Mouse (Mus musculus): ENCODE measurements around the gene Hscb. TPM values are rescaled to one million over a fixed set of nuclear protein-coding genes. Genes with fewer than 3 reads are reported as not detected.
"Not testable (repeated sequence)": the region's sequence is repeated elsewhere in the genome, so short reads cannot be mapped to it uniquely, and the experiment has no call there.

Hscb gene
- total RNA-seq (2021) = 10 to 100 TPM; 11.3 to 13.9 TPM
- long read RNA-seq, experiment 1, transcript Hscb-201 (6 exons, 804 nt) = major isoform, 5 of 8 reads
- long read RNA-seq, experiment 1, partial matches to known transcripts = 1 of 8 reads
- long read RNA-seq, experiment 1, other reads (novel, unspliced or antisense) = 2 of 8 reads
- long read RNA-seq, experiment 2, transcript Hscb-201 (6 exons, 804 nt) = major isoform, 11 of 15 reads
- long read RNA-seq, experiment 2, partial matches to known transcripts = 0 of 15 reads
- long read RNA-seq, experiment 2, other reads (novel, unspliced or antisense) = 4 of 15 reads

DNA sequence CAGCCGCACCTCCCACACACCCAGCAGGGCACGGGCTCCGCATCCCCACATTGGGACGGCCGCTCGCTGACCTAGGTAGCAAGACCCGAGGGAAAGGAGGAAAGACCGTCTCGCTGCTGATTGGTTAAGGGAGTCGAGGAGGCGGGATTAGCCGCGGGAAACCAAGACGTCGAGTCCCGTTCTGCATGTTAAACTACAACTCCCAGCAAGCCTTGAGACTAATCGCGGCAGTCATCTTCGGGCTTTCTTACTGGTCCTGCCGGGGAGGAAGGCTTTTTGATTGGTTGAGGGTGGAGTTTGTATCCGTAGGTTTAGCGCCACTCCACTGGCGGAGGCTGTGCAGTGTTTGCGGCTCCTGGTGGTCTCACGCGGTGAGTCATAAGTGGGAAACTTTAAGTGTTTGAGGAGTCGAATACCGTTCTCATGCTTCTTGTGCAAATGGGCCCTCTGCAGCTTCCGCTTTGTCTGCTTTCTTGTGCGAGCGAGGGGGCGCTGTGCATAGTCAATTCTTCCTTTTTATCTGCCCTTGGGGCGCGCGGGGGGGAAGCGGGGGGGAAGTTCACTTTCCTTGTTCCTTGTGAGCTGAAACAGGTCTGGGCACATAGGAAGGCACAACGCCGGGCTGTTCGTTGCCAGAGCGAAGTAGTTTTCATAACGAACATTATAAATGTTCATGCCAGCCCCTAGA is at the start of gene Hscb, which contains the start of gene Chek2:
Gene Hscb (minus strand): TSS at position 100 of the 688 bp plus-strand sequence.
Gene Chek2 (plus strand): TSS at position 302 of the 688 bp plus-strand sequence.
- DNase-seq (ENCODE audit: low spot score in 2 of 2) = peak; percentile 96 to 98
- Histone ChIP-seq H3K4me3 (peak within 1 kb of the TSS; percentile 70), H3K27ac (peak within 1 kb of the TSS; percentile 93)
- peak; percentile 62 for TF ChIP-seq CTCF (conservative IDR thresholded peaks at IDR 0.05)

DNA sequence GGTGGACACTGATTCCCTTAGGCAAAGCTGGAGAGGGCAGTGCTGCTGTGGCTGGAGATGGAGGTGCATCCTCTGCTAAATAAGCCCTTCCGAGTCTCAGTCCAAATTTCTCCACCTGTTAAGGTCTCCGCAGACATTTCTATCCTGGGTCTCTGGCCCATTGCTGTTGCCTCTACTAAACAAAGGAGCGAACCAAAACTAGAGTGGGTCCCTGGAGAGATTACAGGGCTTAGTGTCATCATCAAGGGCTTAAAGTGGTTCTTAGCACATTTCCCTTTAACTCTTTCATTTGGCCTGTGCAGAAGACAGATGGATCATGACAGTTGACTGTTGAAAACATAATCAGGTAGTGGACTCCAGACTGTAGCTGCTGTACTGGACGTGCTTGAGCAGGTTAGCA is 49.0 kb upstream of the Hscb start:
- H3K4me3 ChIP-seq = no peak overlapping the region
- DNase-seq (ENCODE audit: low spot score in 2 of 2) = no peak
- H3K27ac ChIP-seq = no peak overlapping the region
- TF ChIP-seq CTCF (conservative IDR thresholded peaks at IDR 0.05) = no peak

DNA sequence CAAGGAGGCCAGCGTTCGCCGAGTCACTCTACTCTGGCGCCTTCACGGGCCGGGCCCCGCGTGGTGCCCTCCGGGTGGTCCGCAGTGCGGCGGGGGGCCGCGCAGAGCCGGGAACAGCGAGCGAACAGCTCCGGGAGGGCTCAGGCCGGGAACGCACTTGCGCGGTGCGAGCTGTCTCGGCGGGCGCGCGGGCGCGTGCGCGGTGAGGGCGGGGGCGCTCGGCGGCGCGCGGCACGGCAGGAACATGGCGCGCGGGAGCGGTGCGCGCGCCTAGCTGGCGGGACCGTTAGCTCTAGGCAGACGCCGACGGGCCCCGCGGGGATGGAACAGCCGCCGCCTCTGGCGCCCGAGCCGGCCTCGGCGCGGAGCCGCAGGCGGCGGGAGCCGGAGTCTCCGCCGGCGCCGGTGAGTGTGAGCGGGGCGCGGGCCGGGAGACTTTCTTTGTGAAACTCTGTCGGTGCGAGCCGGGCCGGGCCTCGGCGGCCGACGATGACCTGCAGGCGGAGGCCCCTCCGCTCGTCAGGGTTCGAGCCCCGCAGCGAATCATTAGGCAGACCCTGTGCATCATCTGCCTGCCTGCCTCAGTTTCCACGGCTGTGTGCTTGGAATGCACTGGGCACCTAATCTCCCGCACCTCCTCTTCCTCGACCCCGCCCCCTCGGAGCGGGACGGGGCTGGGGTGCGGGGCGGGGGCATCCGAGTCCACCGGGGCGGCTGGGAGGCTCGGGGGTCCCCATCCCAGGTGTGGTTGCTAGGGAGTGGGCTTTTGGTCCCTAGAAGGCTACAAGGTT is 40.2 kb upstream of the Hscb start, which contains the start of gene Ttc28:
Gene Ttc28 (plus strand): TSS at position 220 of the 791 bp plus-strand sequence.
- TF ChIP-seq CTCF (conservative IDR thresholded peaks at IDR 0.05) = no peak
- Histone ChIP-seq H3K27ac (peak within 1 kb of the TSS; percentile 96), H3K4me3 (peak within 1 kb of the TSS; percentile 65)
- DNase-seq (ENCODE audit: low spot score in 2 of 2) = peak; percentile 89 to 92

DNA sequence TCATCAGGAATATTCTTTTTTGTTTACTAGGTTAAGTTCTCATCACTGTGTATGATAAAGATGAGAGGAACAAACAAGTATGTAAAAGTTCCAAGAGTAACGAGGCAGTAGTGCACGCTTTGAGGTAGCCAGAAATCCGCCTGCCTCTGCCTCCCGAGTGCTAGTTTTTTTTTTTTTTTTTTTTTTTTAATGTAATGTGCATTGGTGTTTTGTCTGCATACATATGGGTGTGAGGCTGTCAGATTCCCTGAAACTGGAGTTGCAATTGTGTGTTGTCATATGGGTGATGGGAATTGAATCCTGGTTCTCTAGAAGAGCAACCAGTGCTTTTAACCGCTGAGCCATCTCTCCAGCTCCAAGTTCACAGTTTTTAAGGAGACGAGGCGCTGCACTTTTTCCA is 39.5 kb upstream of the Hscb start:
- Histone ChIP-seq H3K4me3 (peak overlapping the region; percentile 65), H3K27ac (peak overlapping the region; percentile 96)
- TF ChIP-seq CTCF (conservative IDR thresholded peaks at IDR 0.05) = no peak
- no peak for DNase-seq (ENCODE audit: low spot score in 2 of 2)

DNA sequence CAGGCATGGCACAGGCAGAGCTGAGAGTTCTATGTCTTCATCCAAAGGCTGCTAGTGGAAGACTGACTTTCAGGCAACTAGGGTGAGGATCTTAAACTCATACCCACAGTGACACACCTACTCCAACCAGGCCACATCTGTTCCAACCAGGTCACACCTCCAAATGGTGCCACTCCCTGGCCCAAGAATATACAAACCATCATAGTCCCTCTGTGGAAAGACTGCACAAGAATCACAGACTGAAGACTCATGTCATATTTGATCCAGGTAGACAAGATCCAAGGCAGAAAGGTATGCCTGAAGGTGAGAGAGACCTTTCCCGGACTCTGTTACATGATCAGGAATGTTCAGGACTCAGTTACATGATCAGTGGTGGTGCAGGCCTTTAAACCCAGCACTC is 38.9 kb upstream of the Hscb start:
- DNase-seq (ENCODE audit: low spot score in 2 of 2); H3K4me3 ChIP-seq; H3K27ac ChIP-seq: not testable (repeated sequence)

DNA sequence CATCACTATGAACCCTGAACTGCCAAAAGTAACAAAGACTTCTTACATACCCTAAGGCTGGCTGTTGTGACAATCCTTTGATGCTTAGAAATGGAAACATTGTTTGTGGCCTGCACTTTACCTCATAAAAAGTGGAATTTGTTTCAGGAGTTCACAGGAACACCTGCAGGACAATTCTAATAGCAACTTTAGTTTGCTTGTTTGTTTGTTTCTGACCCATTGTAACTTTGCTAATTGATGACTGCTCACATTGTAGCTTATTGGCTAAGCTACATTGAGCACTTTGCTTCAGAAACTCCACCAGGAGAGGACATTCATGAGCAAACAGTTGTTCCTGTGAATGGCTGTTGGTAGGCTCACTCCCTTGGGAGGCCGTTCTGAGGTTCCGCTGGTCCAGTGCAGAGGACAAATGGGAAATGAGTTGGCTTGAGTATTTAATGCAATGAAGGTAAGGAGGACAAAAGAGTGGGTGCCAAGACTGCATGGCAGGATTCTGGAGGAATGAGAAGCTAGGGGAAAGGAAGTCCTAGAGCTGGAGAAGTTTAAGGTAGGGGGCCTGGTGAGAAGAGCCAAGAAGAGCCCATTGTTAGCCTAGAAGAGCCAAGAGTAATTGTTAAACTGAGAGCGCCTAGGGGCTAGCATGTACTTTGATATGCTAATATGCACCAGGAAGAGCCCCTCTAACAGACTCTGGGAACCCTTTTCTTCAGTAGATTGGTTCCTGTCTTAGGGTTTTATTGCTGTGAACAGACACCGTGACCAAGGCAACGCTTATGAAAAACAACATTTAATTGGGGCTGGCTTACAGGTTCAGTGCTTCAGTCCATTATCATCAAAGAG is 38.3 kb upstream of the Hscb start:
- Histone ChIP-seq H3K4me3 (no peak overlapping the region), H3K27ac (no peak overlapping the region)
- no peak for DNase-seq (ENCODE audit: low spot score in 2 of 2)
- TF ChIP-seq CTCF (conservative IDR thresholded peaks at IDR 0.05) = no peak

DNA sequence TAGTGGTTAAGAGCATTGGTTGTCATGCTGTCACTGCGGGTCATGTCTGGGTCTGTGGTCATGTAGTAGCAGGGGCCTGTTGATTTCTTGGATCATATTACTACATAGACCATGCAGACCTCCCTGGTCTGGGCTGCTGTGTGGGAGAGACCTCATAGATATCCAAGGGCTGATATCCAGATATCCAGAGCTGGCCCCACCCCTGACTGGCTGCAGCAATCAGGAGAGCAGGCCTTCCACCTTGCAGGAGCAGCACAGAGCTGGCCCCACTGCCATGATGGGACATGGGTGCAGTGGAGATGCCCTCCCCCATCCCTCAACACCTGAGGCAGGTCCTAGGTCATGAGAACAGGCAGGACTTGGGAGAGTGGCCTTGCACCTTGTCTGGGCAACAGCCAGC is 35.7 kb upstream of the Hscb start:
- no peak for TF ChIP-seq CTCF (conservative IDR thresholded peaks at IDR 0.05)
- H3K4me3 ChIP-seq = no peak overlapping the region
- no peak overlapping the region for H3K27ac ChIP-seq
- no peak for DNase-seq (ENCODE audit: low spot score in 2 of 2)

DNA sequence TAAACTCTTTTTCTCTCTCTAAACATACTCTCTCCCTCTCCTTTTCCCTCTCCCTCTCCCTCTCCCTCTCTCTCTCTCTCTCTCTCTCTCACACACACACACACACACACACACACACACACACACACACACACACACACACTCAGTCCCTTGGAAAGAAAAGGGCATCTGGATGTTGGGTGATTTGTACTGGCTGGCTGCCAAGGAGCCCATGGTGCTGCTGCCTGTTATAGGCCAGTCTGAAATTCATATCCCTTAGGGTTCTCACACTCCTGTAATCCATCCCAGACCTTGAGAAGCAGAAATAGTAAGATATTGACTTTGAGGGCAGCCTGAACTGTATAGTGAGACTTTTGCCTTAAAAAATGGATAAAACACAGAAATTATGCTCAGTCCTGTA is 35.1 kb upstream of the Hscb start:
- DNase-seq (ENCODE audit: low spot score in 2 of 2) = no peak
- no peak for TF ChIP-seq CTCF (conservative IDR thresholded peaks at IDR 0.05)
- no peak overlapping the region for H3K4me3 ChIP-seq
- H3K27ac ChIP-seq = no peak overlapping the region

DNA sequence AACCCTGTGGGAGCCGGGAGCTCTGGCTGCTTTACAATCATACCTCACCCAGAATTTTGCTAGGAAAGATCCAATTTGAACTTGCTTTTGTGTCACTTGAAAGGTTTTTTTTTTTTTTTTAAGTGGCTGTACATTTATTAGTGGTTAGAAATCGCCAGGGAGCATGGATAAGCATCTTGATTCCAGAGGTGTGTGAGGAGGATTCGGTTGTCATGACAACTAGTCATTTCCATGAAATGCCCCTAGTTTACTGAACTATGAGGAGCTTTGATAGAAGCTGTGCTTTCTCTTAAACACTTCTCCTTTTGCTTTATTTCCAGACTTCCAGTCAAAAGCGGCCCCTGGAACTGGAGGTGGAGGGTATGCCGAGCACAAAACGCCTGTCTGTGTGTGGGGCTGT is 33.6 kb upstream of the Hscb start:
- no peak for TF ChIP-seq CTCF (conservative IDR thresholded peaks at IDR 0.05)
- Histone ChIP-seq H3K4me3 (no peak overlapping the region), H3K27ac (no peak overlapping the region)
- DNase-seq (ENCODE audit: low spot score in 2 of 2) = no peak

DNA sequence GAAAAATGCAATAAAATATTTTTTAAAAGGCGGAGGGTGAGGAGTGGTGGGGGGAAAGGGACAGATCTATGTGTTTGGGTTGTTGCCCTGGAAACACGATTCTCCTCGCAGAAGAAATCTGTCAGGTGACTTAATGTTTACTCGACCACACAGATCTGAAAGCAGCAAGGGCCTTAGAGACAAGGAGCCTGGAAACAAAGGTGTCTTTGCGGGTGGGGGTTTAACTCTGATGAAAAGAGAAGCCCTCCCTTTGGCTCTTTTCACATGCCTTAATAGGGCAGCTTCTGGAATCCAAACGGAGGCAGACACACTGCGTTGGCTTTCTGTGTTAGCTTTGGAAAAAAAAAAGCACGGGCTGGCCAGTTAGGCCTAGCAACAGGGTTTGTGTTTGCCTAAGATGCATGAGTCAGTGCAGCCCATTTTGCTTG is 29.7 kb upstream of the Hscb start:
- no peak for DNase-seq (ENCODE audit: low spot score in 2 of 2)
- no peak for TF ChIP-seq CTCF (conservative IDR thresholded peaks at IDR 0.05)
- Histone ChIP-seq H3K4me3 (no peak overlapping the region; the same call in 1 of the 2 replicates), H3K27ac (peak overlapping the region; percentile 43)

DNA sequence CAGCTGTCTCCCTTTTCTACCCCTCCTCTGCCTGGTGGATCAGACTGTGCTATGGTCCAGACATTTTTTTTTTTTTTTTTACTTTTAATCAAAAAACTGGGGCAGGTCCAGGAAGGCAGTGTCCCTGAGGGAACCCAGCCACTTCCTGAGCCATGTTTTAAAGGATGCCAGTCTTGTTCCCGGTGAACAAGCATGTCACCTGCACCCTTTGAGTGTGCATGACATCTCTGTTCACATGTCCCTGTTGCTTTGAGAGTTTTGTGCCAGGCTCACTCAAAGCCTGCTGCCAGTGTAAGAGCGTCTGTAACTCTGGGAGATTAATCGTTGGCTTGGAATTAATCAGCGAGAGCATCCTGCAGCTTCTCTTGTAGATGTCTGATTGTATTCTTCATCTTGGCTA is 28.9 kb upstream of the Hscb start:
- no peak overlapping the region; the same call in 1 of the 2 replicates for H3K4me3 ChIP-seq
- no peak for DNase-seq (ENCODE audit: low spot score in 2 of 2)
- peak overlapping the region; percentile 43 for H3K27ac ChIP-seq
- TF ChIP-seq CTCF (conservative IDR thresholded peaks at IDR 0.05) = no peak

DNA sequence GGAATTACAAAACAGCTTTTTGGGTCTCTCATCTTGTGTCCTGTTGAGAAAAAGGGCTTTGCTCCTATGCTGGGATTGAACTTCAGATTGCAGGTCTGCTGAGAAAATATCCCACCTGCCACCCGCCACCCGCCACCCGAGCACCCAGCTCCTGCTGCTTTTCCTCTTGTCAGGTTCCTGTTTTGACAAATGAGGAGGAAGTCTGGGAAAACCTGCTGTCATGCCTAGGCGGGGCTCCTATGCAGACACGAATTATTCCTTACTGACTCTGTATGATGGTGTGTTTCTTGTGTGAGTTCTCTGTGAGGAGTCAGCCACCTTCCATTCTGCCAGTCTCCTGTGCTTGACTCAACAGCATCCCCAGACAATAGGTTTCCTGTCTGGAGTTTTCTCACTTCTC is 20.9 kb upstream of the Hscb start:
- Histone ChIP-seq H3K27ac (no peak overlapping the region), H3K4me3 (no peak overlapping the region)
- DNase-seq (ENCODE audit: low spot score in 2 of 2) = no peak
- TF ChIP-seq CTCF (conservative IDR thresholded peaks at IDR 0.05) = no peak

All from layer of hippocampus, adult 2 months (tissue).